Mouse (Mus musculus): Measurements from ENCODE around the gene Thsd4.
A peak's percentile ranks its signal among the peaks of the same experiment; 100 is the strongest.

The Thsd4 gene

GRCm38 (mm10) chr9:60454406-60455076 is 67.3 kb downstream of the Thsd4 start:
- DNase-seq, result no peak

DNA sequence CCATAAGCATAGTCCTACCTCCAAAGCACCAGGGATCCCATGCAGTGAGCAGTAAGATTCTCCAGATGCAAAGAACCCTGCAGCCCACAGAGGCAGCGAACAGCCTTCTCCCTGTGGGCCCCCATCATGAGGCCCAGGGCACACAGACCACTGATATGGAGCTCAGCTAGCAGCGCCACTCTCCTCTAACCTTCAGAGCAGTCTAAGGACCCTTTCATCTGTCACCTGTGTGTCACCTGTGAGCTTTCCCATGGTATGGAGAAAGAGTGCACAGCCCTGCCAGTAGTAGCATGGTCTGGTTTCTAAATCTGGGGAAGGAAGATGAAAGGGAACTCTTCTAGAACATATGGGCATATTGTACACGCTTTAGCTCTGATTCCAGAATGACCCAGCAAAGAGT is 72.3 kb downstream of the Thsd4 start:
- no peak for DNase-seq

DNA sequence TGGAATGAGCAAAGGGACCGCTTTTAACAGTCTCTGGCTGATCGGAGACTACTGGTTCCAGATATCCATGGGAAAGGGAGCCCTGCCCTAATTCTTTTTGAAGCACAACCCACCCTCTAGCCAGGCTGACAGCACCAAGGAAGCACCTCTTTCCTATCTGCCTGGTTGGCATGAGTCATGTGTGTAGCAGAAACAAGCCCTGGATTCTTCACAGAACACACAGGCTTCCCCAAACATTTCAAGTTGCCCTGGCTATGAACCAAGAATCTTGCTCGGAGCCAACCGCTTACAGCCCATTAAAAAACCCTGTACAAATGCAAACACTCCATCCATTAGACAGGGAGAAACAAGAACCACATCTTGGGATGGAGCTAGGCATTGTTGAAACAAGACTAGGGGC is 76.0 kb downstream of the Thsd4 start:
- no peak for DNase-seq

GRCm38 (mm10) chr9:60441274-60441902 is 80.5 kb downstream of the Thsd4 start:
- DNase-seq, result peak; percentile 50

DNA sequence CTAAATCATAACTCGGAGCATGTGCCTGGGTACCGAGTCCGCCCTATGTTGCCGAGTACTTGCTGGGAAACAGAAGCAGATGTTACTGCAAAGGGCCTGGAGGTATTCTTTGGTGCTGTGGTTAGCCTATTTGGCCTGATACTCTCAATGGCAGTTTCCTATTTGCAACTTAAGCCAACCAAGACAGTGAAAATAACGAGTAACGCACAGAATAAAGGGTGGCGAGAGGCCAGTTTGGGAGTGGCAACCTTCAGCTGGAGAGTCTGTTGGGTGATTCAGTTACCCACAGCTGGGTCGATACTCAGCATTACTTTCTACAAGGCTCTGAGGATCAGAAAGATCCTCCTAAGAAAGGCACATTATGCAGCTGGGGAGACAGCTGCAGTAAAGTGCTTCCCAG is 81.3 kb downstream of the Thsd4 start:
- peak; percentile 11 for DNase-seq

DNA sequence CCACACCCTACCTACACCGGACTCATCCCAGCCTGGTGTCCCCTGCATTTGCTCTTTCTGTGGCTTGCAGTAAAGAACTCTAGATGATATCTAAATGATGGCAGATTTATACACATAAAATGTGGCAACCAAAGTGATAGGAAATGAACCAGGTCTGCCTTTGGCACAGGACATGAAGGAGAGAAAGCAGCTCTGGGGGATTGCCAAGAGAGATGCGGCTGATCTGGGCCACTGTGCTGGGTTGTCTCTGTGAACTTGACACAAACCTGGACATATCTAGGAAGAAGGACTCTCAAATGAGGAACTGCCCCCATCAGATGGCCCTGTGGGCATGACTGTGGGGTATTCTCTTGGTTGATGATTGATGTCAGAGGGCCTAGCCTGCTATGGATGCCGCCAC is 85.6 kb downstream of the Thsd4 start:
- DNase-seq, result no peak

GRCm38 (mm10) chr9:60434093-60434492 is 87.8 kb downstream of the Thsd4 start:
- peak; percentile 36 for DNase-seq

GRCm38 (mm10) chr9:60431924-60432323 is 89.9 kb downstream of the Thsd4 start:
- DNase-seq, result peak; percentile 37

DNA sequence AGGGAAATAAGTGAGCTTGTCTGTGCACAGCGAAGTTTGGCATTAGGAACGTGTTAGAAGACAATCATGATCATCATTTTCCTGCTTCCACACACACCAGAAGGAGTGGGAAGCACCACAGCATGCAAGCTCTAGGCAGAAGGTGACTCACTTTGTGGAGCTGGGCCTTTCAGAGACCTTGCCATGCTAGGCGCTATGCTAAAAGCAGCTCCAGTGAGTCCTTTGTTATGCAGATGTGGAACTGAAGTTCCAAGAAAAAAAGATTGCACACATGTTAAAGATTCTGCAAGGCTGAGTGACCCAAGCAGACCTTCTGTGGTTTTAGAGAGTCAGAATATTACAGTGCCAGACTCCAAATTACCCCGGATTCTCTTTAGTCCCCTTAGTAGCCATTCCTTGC is 91.8 kb downstream of the Thsd4 start:
- no peak for DNase-seq

- peak; percentile 27 for DNase-seq
Observed at GRCm38 (mm10) chr9:60414076-60414755, 107.6 kb downstream of the Thsd4 start.

GRCm38 (mm10) chr9:60410872-60411635 is 110.8 kb downstream of the Thsd4 start:
- DNase-seq, result no peak

DNA sequence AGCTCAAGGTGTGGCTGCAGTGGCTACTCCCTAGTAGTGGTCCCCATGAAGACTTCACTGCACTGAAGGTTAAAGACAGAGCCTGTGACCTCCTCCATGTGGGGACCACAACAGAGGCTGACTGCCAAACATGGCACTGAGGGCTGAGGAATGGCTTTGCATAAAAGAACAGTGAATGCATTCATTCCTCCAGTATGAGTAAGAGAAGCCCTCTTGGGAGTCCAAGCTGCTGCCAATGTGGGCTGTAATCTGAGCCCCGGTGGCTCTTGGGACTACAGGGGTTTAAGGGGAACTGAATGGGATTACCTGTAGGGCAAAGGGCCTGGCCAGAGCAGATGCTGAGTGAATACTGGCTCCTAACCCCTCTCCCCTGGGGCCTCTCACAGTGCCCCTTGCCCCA is 114.5 kb downstream of the Thsd4 start:
- DNase-seq, result no peak

GRCm38 (mm10) chr9:60405777-60406176 is 116.1 kb downstream of the Thsd4 start:
- DNase-seq, result no peak

- DNase-seq, result no peak
Observed at GRCm38 (mm10) chr9:60402681-60403080, 119.2 kb downstream of the Thsd4 start.

GRCm38 (mm10) chr9:60400001-60400400 is 121.8 kb downstream of the Thsd4 start:
- no peak for DNase-seq

DNA sequence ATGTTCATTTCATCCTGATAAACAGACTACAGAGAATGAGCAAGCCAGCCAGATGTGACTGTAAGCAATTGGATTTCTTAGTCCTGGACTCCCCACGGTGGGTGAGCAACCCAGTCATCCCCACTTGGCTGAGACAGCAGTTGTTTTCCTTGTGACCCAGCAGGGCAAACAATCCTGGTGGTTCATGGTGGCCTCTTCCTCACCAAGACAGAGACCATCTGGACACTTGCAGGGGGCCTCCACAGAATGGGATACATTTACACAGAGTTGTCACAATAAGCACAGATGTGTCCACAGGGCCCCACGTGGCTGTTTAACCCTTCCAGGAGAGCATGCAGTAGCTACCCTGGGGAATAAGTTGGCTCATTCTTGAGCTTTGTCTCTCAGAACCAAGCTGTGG is 123.8 kb downstream of the Thsd4 start:
- peak; percentile 7 for DNase-seq

DNA sequence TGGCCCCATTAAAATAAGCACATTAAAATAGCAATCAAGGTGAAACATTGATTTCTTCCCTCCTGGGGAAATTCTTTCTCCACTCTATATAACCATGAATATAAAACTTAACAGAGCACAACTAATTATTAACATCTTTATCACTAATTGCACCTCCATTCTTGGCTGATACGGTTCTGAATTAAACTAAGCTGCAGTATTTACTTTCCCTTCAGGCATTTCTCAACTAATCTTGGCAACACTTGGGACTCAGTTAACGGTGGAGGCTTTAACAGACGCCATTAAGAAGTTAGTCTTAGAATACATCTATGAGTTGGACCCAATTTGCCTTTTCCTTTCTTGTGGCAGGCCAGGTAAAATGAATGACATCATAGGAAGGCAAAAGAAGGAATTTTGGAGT is 125.8 kb downstream of the Thsd4 start:
- no peak for DNase-seq

DNA sequence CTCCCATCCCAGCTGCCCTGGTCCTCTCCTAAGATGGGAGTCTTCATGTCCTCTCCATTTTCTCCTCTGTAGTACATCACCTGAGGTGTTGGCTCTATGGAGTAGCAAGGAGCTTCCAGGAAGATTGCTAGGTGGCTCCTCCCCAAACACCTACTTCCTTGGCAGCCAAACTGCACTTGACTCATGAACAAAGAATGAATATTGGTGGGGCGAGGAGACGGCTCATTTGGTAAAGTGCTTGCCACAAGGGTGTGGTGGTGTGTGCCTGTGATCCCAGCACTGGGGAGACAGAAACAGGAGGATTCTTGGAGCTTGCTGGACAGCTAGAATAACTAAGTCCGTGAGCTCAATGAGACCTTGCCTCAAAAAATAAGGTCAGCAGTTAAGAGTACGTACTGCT is 128.9 kb downstream of the Thsd4 start:
- DNase-seq, result no peak

- DNase-seq, result no peak
Observed at GRCm38 (mm10) chr9:60384751-60385150, 137.1 kb downstream of the Thsd4 start.

DNA sequence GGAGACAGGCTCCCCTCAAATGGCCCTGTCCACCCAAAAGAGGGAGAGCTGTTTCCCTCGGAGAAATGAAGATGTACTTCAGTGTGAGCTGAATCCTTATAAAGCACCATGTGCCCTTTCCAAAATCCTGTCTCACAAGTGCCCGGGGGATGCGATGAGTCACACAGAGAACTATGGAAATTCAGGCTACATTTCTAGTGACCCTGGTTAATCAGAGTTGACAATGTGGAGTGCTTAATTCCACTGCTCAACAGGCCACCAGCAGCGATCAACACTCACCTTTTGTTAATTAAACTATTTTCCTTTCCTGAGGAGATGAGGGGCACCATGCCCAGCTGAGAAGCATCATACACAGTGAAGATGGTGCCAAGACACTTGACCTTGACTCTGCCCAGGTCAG is 138.9 kb downstream of the Thsd4 start:
- peak; percentile 28 for DNase-seq

GRCm38 (mm10) chr9:60382526-60382925 is 139.3 kb downstream of the Thsd4 start:
- DNase-seq, result no peak

GRCm38 (mm10) chr9:60381010-60381409 is 140.8 kb downstream of the Thsd4 start:
- DNase-seq, result no peak

GRCm38 (mm10) chr9:60380550-60380949 is 141.3 kb downstream of the Thsd4 start:
- no peak for DNase-seq

- DNase-seq, result no peak
Observed at GRCm38 (mm10) chr9:60378235-60378634, 143.6 kb downstream of the Thsd4 start.

Measured in retina, postnatal 1 day (tissue).